Mouse (Mus musculus): ENCODE measurements around the gene Man1a2.

Gene Man1a2

GRCm38 (mm10) chr3:100685087-100685762 is at the start of gene Man1a2:
TSS of gene Man1a2 (minus strand) at chr3:100685503.
- DNase-seq (ENCODE audit: low spot score in 2 of 2): peak; percentile 85 to 87

DNA sequence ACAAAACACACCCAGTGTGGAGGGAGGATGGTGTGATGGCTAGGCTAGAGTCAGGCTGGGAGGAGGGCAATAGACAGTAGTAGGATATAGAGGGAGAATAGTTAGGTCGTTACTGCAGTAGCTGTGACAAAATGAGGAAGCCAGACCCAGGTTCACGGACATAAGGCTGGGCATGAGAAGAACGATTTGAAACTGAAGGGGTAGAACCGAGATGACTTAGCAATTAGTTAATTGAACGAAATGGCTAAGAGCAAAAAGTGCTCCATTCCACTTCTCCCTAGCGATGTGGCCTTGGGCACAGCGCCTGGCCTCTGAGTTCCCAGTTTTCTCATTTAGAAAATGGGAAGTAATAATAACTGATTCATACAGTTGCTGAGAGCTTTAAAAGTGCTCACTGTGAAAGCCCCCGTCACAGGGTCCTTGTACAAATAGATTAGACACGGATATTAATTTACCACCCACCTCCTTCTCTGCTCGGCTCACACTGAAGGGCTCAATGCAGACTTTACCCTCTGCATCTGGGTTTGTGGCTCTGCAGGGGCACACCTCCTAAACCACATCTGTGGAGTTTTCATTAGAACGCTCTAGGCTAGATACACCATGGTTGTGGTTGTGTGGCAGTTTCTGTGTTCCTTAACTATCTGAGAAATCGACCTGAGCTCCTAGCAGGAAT is 49.3 kb upstream of the Man1a2 start:
- no peak for DNase-seq (ENCODE audit: low spot score in 2 of 2)

DNA sequence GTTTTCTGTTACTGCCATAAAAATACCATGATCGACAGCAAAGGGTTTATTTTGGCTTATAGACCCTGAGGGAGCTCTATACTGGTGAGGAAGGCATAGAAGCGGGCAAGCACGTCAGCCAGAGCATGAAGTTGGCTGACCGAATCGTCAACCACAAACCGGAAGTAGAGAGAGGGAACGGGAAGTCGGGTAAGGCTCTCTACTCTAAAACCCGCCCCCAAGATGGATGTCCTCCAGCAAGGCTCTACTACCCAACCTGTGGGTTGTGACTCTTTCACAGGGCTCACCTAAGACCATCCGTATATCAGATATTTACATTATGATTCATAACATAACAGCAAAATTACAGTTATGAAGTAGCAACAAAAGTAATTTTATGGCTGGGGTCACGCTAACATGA is 46.6 kb upstream of the Man1a2 start:
- DNase-seq (ENCODE audit: low spot score in 2 of 2): no peak

DNA sequence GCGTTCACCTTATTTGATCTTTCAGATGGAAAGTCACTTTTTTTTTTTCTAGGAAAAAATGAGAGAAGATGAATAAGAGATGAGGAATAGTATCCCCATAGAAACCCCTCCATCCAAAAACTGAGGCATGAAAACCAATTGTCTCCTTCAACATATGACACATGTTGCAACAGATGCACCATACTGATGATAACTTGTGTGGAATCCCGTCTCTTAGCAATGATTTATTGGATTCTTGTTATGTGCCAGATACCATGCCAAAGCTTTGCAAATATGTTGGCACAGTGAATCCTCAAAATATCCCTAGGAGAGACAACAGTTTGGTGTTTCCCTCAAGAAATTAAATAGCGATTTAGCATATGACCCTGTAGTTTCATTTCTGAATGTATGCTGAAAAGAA is 46.0 kb upstream of the Man1a2 start:
- no peak for DNase-seq (ENCODE audit: low spot score in 2 of 2)

DNA sequence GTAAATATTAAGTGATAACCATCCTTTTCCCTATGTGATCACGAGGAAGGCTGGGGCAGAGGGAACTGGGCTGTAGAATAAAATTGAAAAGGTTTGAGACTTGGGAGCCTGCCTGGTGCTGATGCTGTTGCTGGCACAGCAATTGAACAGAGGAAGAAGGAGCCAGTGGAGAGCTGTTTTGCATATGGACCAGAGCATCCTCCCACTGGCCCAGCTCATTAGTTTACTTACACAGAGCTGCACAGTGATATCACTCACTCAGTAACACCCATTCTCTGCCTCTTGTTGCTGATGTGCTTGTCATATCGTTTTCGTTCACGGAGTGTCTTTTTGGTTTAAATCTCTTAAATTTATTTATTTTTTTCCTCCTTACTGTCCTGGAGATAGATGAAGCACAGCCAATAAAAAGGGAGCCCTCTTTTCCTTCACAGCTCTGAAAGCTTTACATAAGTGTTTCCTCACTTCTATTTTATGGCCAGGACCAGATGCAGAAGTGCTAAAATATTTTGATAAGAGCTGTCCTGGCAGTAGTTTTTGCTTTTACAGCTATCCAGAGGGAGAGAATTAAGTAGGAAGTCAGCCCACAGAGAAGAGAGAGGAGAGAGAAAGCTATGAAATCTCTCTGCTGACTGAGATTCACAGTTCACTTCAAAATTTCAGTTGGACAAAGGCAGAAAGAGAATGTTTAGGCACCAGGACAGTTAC is 42.9 kb upstream of the Man1a2 start:
- no peak for DNase-seq (ENCODE audit: low spot score in 2 of 2)

DNA sequence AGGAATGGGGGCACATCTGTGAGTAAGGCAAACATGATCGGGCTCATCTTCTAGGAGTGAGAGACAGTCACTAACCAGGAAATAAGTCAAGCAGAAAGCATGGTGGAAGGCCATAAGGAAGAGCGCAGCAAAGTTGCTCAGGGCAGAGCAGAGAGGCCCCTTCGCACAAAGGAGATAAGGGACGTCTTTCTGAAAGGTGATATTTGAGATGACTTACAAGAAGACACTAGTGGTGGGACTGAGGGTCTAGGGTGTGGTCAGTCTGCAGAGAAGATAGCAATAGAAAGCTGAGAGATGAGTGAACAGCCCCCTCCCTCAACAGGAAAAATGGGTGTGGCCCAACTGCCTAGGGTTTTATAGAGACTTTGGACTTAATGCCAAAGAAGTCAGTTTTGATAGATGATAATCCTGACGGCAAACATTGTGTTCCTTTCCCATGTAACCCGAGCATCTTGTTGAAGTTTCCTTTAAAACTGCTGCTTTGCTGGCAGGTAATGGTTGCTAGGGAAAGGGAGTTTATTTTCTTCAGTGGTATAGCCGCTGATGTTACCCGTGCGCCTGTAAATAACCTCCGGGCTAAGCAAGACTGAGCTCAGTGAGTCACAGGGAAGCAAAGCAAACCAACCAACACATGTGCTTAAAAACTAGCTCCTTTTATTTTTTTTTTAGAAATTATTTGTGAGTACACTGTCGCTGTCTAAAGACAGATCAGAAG is 40.8 kb upstream of the Man1a2 start:
- DNase-seq (ENCODE audit: low spot score in 2 of 2): no peak

GRCm38 (mm10) chr3:100720786-100721300 is 35.5 kb upstream of the Man1a2 start:
- DNase-seq (ENCODE audit: low spot score in 2 of 2): no peak

DNA sequence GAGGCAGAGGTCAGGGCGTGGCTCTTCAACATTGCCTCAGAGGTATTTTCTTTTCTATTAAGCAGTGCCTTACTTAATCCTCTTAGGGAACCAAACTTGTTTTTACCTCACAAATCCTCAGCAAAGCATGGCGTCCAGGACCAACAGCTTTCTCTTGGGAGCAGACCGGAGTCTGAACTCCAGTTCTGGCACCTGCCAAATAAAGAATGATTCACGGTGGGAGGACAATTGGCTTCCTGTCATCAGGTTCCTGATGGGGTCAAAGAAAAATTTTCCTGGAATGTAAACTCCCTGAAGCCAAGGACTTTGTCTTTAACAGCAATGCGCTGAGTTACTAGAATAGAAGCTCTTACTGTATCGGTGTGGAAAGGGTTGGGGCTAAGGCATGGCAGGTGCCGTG is 30.9 kb upstream of the Man1a2 start:
- no peak for DNase-seq (ENCODE audit: low spot score in 2 of 2)

GRCm38 (mm10) chr3:100715367-100715766 is 30.1 kb upstream of the Man1a2 start:
- DNase-seq (ENCODE audit: low spot score in 2 of 2): no peak

DNA sequence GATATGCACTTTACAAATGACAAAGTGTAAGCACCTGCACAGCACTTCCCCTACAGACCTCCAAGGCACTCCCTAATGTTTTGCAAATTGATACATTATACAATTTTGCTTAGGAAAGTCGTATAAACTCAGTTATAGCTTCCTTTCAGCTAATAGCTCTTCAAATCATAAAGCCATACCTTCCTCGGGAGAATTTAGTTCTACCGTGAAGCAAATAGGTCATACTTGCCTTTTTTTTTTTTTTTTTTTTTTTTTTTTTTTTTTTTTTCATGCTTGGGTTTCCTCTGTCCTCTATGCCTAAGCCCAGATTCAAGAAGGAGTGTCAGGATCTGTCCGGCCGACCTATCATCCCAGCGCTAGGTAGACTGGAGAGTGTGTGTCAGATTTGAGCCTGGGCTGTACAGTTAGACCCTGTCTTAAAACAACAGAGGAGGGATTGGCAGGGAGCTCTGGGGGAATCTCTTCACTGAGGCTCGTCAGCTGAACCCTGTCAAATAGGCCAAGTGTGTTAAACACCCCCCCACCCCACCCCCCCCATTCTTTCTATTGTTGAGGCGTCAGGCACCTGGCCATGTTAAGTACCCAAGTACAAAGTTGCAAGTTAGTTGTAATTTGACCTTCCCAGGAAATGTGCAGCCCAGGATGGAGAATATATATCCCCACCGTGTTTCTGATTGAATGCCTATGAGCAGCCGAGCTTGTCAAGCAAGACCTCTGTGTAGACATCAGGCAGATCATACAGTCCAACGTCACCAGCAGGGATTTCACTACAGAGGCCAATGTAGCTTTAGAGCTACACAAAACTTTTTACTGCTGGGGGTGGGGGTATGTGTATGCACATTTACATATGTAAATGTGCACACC is 28.1 kb upstream of the Man1a2 start:
- no peak for DNase-seq (ENCODE audit: low spot score in 2 of 2)

- DNase-seq (ENCODE audit: low spot score in 2 of 2): no peak
These were observed 26.8 kb upstream of the Man1a2 start for GRCm38 (mm10) chr3:100712140-100712539.

- DNase-seq (ENCODE audit: low spot score in 2 of 2): no peak
These were observed 26.2 kb upstream of the Man1a2 start for GRCm38 (mm10) chr3:100711486-100711885.

DNA sequence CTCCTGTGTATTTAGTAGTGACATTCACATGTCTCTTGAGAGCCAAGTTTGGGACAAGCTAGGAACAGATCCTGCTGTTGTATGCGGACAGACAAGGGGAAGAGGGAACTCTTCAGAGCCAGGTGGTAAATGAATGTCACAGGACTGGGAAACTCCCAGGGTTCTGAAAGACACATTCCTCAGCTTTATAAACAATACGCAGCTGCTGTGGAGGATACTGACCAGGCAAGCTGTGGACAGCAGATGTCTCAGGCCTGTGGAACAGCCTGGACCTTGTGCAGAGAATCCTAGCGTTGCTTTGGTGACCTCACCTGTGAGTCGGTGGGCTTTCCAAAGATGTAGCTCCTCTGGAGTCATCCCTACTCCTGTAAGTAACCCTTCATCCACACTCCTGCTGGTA is 21.8 kb upstream of the Man1a2 start:
- DNase-seq (ENCODE audit: low spot score in 2 of 2): no peak

DNA sequence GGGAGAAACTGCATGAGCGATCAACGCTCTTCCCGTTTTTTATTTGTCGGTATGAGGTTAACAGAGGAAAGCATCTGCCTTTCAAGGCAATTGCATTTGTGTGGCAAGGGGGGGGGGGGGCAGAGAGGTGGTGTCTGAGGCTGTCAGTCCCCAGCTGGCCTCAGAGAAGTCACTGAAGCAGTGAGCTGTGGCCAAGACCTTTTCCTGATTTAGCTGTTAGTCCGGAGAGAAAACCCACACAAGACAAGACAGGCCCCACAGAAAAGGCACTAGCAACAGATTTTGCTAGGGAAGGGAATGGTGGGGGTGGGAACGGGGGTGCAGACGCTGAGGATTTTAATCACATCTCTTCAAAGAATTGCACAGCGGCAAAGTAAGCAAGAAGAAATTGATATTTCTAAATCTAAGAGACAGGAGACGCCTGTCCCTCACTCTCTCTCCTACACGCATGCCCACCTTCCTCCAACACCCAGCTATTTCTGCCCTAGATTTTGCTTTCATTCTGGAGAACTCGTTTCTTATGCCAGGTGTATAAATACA is 19.9 kb upstream of the Man1a2 start:
- DNase-seq (ENCODE audit: low spot score in 2 of 2): no peak

DNA sequence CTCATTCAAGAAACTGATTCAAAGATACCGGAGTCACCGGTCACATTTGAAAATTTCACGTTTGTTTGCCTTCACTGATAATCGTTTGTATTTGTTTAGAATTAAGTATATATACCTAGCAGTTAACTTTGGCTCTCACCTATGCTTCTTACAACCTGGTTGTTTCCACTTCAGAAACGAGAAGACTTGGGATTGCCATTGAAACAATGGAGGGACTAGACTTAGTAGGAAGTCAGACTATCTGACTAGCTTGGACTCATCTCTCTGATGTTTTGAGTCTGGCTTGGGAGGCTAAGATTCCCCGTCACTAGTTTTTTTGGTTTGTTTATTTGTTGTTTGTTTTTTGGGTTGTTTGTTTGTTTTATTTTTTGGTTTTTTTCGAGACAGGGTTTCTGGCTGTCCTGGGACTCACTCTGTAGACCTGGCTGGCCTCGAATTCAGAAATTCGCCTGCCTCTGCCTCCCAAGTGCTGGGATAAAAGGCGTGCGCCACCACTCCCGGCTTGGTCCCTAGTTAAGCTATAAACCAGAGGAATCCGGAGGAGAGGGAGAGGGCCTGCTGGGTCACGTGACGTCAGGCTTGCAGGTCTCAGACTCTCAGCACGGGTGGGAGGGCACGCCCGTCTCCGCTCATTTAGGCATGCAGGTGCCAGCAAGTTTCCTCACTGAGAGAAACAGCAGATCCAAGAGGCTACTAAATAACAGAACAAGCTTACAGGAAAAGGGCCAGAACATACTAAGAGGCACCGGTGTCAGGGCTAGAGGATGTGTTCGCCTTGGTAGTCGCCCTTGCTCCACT is 18.7 kb upstream of the Man1a2 start:
- no peak for DNase-seq (ENCODE audit: low spot score in 2 of 2)

DNA sequence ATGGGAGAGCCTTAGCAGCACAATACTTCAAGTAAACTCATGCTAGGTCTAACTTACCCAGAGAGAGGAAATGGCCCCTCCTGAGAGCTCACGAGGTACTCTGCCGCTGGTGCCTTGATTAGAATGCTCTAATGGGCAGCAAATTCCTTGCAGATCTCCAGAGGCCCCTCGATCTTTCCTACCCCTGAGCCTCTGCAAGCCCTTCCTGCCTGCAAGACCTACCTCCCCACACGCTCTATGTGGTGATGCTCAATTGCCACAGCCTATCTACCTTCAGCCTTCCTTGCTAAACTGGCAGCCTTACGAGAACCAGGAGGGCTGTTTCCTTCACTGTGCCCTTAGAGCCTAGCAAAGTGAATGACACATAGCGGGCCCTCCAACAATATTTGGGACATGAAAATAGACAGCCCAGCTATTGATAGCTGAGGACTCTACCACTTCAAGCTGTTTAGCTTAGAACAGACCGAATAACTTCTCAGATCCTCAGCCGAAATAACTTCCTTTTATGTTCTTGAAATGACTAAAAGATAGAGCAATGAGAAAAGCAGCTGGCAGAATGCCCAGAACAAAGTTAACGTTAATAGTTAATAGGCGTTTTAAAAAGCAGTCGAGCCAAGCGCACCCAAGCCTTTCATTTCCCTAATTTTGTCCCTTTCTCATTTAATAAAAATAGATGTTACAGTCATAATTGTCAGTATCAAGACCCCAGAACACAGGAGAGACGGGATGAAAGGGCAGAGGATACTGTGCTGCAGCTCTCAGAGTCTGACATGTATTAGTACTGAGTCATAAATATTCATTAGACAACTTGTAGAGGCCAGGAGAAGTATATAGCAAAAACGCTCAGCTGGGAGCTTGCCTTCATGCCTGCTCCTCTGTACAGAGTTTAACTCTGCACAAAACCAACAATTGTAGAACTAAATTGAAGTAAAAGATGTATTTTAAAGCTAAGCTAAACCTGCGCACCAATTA is 17.9 kb upstream of the Man1a2 start:
- DNase-seq (ENCODE audit: low spot score in 2 of 2): peak in 1 of 2 experiments; percentile 21

DNA sequence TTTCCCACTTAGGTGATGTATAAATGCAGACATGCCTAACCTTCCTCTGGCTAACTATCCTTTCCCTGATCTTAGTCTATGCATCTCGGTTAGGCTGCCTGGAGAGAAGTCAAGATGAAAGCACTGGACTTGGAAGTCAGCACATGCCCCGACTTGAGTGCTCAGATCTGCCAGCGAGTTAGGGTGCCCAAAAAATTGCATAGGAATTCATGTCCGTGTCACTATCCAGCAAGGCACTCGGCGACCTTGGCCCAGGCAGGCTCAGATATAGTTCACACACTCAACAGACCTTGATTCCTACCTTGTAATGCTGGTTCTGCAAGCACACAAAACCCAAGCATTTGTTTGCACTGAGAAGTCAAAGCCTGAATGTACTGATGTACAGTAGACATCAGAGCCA is 3.4 kb upstream of the Man1a2 start:
- no peak for DNase-seq (ENCODE audit: low spot score in 2 of 2)

DNA sequence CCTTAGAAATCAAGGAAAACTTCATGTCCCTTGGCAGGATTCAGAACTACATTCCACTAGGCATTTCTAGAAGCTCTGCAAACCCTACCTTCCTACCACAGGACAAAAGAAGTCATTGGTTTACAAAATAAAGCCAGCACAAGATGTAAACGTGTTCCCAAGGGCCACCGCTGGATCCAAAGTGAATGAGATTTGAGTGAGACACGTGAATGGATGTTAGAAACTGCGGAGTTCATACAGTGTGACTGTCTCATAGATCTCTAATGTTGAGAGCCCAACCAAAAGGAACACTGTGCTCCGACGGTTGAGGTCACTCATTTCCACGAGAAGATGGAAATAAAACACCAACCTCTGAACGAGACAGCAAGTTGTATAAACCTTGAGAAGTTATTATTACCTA is 1.5 kb upstream of the Man1a2 start:
- DNase-seq (ENCODE audit: low spot score in 2 of 2): no peak

All from heart, adult 9 months (tissue).